Mouse (Mus musculus) 3134 (cell line): ENCODE results near the gene Gpr153.
"Not testable (repeated sequence)": the region's sequence is repeated elsewhere in the genome, so short reads cannot be mapped to it uniquely, and the experiment has no call there.

ENCODE experiments used
- DNase-seq: peaks from one replicate; pipeline ENCODE4 v3.0.0-alpha.2; 2011; ENCODE audit warnings: low spot score; ENCODE audit not compliant: insufficient read length; ENCODE audit errors: extremely low read depth

The Gpr153 gene

GRCm38 (mm10) chr4:152273621-152274236 lies at the start of gene Gpr153:
TSS of gene Gpr153 (plus strand) at chr4:152274232.
- DNase-seq, result peak; percentile 51

- DNase-seq, result no peak
These were observed 47.0 kb upstream of the Gpr153 start for GRCm38 (mm10) chr4:152226901-152227486.

GRCm38 (mm10) chr4:152227749-152228527 lies 46.1 kb upstream of the Gpr153 start:
- DNase-seq, result no peak

- DNase-seq, result not testable (repeated sequence)
These were observed 43.7 kb upstream of the Gpr153 start for GRCm38 (mm10) chr4:152230331-152230730.

- no peak for DNase-seq
These were observed 42.7 kb upstream of the Gpr153 start for GRCm38 (mm10) chr4:152231326-152231725.

GRCm38 (mm10) chr4:152232411-152232903 lies 41.6 kb upstream of the Gpr153 start:
- DNase-seq, result no peak

GRCm38 (mm10) chr4:152239974-152240373 lies 34.1 kb upstream of the Gpr153 start:
- DNase-seq, result no peak

GRCm38 (mm10) chr4:152243241-152243891 lies 30.7 kb upstream of the Gpr153 start:
- DNase-seq, result no peak

- DNase-seq, result no peak
These were observed 30.1 kb upstream of the Gpr153 start for GRCm38 (mm10) chr4:152243969-152244368.

- DNase-seq, result no peak
These were observed 29.2 kb upstream of the Gpr153 start for GRCm38 (mm10) chr4:152244545-152245522.

GRCm38 (mm10) chr4:152246011-152246410 lies 28.0 kb upstream of the Gpr153 start:
- no peak for DNase-seq

GRCm38 (mm10) chr4:152247195-152247594 lies 26.8 kb upstream of the Gpr153 start:
- DNase-seq, result no peak

GRCm38 (mm10) chr4:152250615-152251014 lies 23.4 kb upstream of the Gpr153 start:
- no peak for DNase-seq

GRCm38 (mm10) chr4:152253183-152253759 lies 20.8 kb upstream of the Gpr153 start:
- no peak for DNase-seq

GRCm38 (mm10) chr4:152257070-152257469 lies 17.0 kb upstream of the Gpr153 start:
- DNase-seq, result peak; percentile 66

GRCm38 (mm10) chr4:152260451-152260850 lies 13.6 kb upstream of the Gpr153 start:
- peak; percentile 65 for DNase-seq

GRCm38 (mm10) chr4:152262187-152262586 lies 11.8 kb upstream of the Gpr153 start:
- DNase-seq, result no peak

GRCm38 (mm10) chr4:152263089-152263488 lies 10.9 kb upstream of the Gpr153 start:
- DNase-seq, result no peak

GRCm38 (mm10) chr4:152263512-152264176 lies 10.4 kb upstream of the Gpr153 start:
- DNase-seq, result no peak
